20 mouse cellular contexts compared by ENCODE assay signal in genomic region chr2:7309324-7309723, GRCm38 (mm10).
A peak's percentile ranks its signal among the peaks of the same experiment; 100 is the strongest.
DNase-seq lines count a peak whose midpoint lies in the region; ATAC-seq and TF ChIP-seq lines count a peak whose summit lies in the region.
"Had no signal": no experiment of that assay in that cellular context is flagged by ENCODE, and none has a peak within 500 bp of the region (broad histone marks: within the 10 kb centered on the region; RNA-seq: fewer than 3 reads in every experiment).

No protein-coding gene starts in this region.

- H3K9me3 ChIP-seq in forebrain, embryonic 10.5 days, result no peaks in the 10 kb centered on the region
- H3K9me3 ChIP-seq in forebrain, postnatal 0 days (ENCODE audit: low read length), result no peaks in the 10 kb centered on the region
- H3K9me3 ChIP-seq in midbrain, embryonic 11.5 days (ENCODE audit: control insufficient read depth, low read length), result no peaks in the 10 kb centered on the region
- H3K9me3 ChIP-seq: embryonic facial prominence, embryonic 12.5 days; heart, embryonic 10.5 days; limb, embryonic 13.5 days; liver, embryonic 13.5 days had no signal

- H3K4me1 ChIP-seq in forebrain, embryonic 10.5 days, result peaks cover 56% of the 10 kb centered on the region
- H3K4me1 ChIP-seq in forebrain, postnatal 0 days (ENCODE audit: insufficient read depth), result peaks cover 15% of the 10 kb centered on the region
- peaks cover 18% of the 10 kb centered on the region for H3K4me1 ChIP-seq in midbrain, embryonic 11.5 days (ENCODE audit: control insufficient read depth, insufficient read depth, low read length)
- H3K4me1 ChIP-seq in kidney, adult 2 months (ENCODE audit: control insufficient read depth, insufficient read depth, low read length), result no peaks in the 10 kb centered on the region
- H3K4me1 ChIP-seq: embryonic facial prominence, embryonic 12.5 days; heart, embryonic 10.5 days; limb, embryonic 13.5 days; liver, embryonic 13.5 days had no signal

- no peak for ATAC-seq in forebrain, postnatal 0 days
- peak; percentile 43 for ATAC-seq in midbrain, embryonic 11.5 days (ENCODE audit: low FRiP score)

- H3K9ac ChIP-seq in forebrain, postnatal 0 days, result no peak overlapping the region
- no peak overlapping the region for H3K9ac ChIP-seq in midbrain, embryonic 11.5 days (ENCODE audit: low read length)
- H3K9ac ChIP-seq: embryonic facial prominence, embryonic 12.5 days; limb, embryonic 13.5 days; liver, embryonic 13.5 days; lung, embryonic 14.5 days had no signal

- H3K36me3 ChIP-seq in forebrain, embryonic 10.5 days (replicated peaks), result no peaks in the 10 kb centered on the region
- H3K36me3 ChIP-seq in forebrain, postnatal 0 days (ENCODE audit: insufficient read depth), result no peaks in the 10 kb centered on the region
- no peaks in the 10 kb centered on the region for H3K36me3 ChIP-seq in midbrain, embryonic 11.5 days (ENCODE audit: control insufficient read depth, insufficient read depth, low read length)
- no peaks in the 10 kb centered on the region for H3K36me3 ChIP-seq in kidney, adult 2 months (ENCODE audit: control insufficient read depth, insufficient read depth, low read length)
- H3K36me3 ChIP-seq: embryonic facial prominence, embryonic 12.5 days; heart, embryonic 10.5 days; limb, embryonic 13.5 days; liver, embryonic 13.5 days had no signal

- H3K27ac ChIP-seq in forebrain, embryonic 10.5 days, result peak overlapping the region; percentile 81
- H3K27ac ChIP-seq in forebrain, postnatal 0 days (ENCODE audit: low read depth, low read length), result peak overlapping the region; percentile 55
- H3K27ac ChIP-seq in midbrain, embryonic 11.5 days (ENCODE audit: low read depth, low read length), result peak overlapping the region; percentile 41; the same call in 1 of the 2 replicates
- H3K27ac ChIP-seq in kidney, adult 2 months (ENCODE audit: insufficient read depth, low read depth, low read length), result no peak overlapping the region
- H3K27ac ChIP-seq: embryonic facial prominence, embryonic 12.5 days; heart, embryonic 10.5 days; limb, embryonic 13.5 days; liver, embryonic 13.5 days; macrophage had no signal

- no peak for TF ChIP-seq CTCF in brain, embryonic 14.5 days (IDR thresholded peaks at IDR 0.05; ENCODE audit: borderline replicate concordance, extremely low read depth, insufficient read depth, insufficient read length)
- TF ChIP-seq CTCF in forebrain, postnatal 0 days (IDR thresholded peaks at IDR 0.05; ENCODE audit: low read depth), result no peak
- TF ChIP-seq CTCF in kidney, adult 2 months (conservative IDR thresholded peaks at IDR 0.05; ENCODE audit: insufficient read depth, insufficient read length, low read depth, low read length), result no peak

- peak; percentile 65 for DNase-seq in brain, embryonic 14.5 days (ENCODE audit: low read depth)
- DNase-seq in forebrain, embryonic 10.5 days (ENCODE audit: extremely low spot score, low spot score), result no peak
- DNase-seq in forebrain, postnatal 0 days, result no peak
- DNase-seq in midbrain, embryonic 11.5 days (ENCODE audit: low spot score, missing footprints), result peak; percentile 87
- DNase-seq in kidney, adult 2 months, result no peak
- DNase-seq in cerebellum, adult 9-11 months, result no peak
- no peak for DNase-seq in lung, postnatal 36 days
- DNase-seq: cerebellum, adult 9-10 months; gastrocnemius, postnatal 36 days; kidney, adult 8-10 months; kidney, postnatal 25 days; liver, embryonic 13.5 days; right cerebral cortex, postnatal 4 days; thymus, postnatal 14 days had no signal

- 45% methylated on average over 1 of the region's 1 CpGs for WGBS in forebrain, embryonic 10.5 days
- 9% methylated on average over 1 of the region's 1 CpGs for WGBS in forebrain, postnatal 0 days
- 28% methylated on average over 1 of the region's 1 CpGs for WGBS in midbrain, embryonic 11.5 days
- WGBS in kidney, adult 2 months, result 74% methylated on average over 1 of the region's 1 CpGs

- no peak overlapping the region for H3K4me3 ChIP-seq in forebrain, embryonic 10.5 days
- no peak overlapping the region for H3K4me3 ChIP-seq in forebrain, postnatal 0 days (ENCODE audit: low read depth, low read length)
- H3K4me3 ChIP-seq in midbrain, embryonic 11.5 days (ENCODE audit: low read depth, low read length), result no peak overlapping the region
- H3K4me3 ChIP-seq in kidney, adult 2 months (ENCODE audit: insufficient read depth, low read depth, low read length), result no peak overlapping the region
- H3K4me3 ChIP-seq: embryonic facial prominence, embryonic 12.5 days; erythroblast, embryonic 14.5 days; heart, embryonic 10.5 days; limb, embryonic 13.5 days; liver, embryonic 13.5 days had no signal

- no peak overlapping the region for H3K4me2 ChIP-seq in forebrain, postnatal 0 days (ENCODE audit: low read depth)
- H3K4me2 ChIP-seq in midbrain, embryonic 11.5 days, result no peak overlapping the region
- H3K4me2 ChIP-seq: embryonic facial prominence, embryonic 12.5 days; limb, embryonic 13.5 days; liver, embryonic 13.5 days; lung, embryonic 14.5 days had no signal

- no peak for TF ChIP-seq POLR2A in brain, embryonic 14.5 days (IDR thresholded peaks at IDR 0.05; ENCODE audit: borderline replicate concordance, extremely low read depth, insufficient read depth, insufficient read length, poor library complexity, severe bottlenecking)
- TF ChIP-seq POLR2A in kidney, adult 2 months (IDR thresholded peaks at IDR 0.05; ENCODE audit: low read depth, low read length), result no peak

- H3K27me3 ChIP-seq in forebrain, embryonic 10.5 days (ENCODE audit: poor library complexity, severe bottlenecking), result no peaks in the 10 kb centered on the region
- H3K27me3 ChIP-seq in forebrain, postnatal 0 days (ENCODE audit: insufficient read depth, low read length), result no peaks in the 10 kb centered on the region
- no peaks in the 10 kb centered on the region; the same call in 1 of the 2 replicates for H3K27me3 ChIP-seq in midbrain, embryonic 11.5 days (ENCODE audit: control insufficient read depth, insufficient read depth, low read length)
- H3K27me3 ChIP-seq in kidney, adult 2 months (replicated peaks; ENCODE audit: control insufficient read depth, insufficient read depth, low read length), result no peaks in the 10 kb centered on the region
- H3K27me3 ChIP-seq: embryonic facial prominence, embryonic 12.5 days; limb, embryonic 13.5 days; liver, embryonic 13.5 days had no signal

Comparison
In these comparisons a context has a peak if more than half of its experiments do, and no peak if none do; other contexts are left out.
1. DNase-seq: peak in brain, embryonic 14.5 days (single experiment) and midbrain, embryonic 11.5 days (single experiment); none in forebrain, embryonic 10.5 days (single experiment), forebrain, postnatal 0 days (single experiment), kidney, adult 2 months (single experiment), cerebellum, adult 9-11 months (single experiment) and lung, postnatal 36 days (single experiment).